Mouse (Mus musculus) lung, postnatal 0 days (tissue): Measurements from ENCODE around the gene Aes.

Source experiments
- CTCF ChIP-seq: IDR thresholded peaks from 2 replicates; pipeline ENCODE4 v1.5.1; 2016; ENCODE audit warnings: antibody characterized with exemption, mild to moderate bottlenecking
- EP300 ChIP-seq: IDR thresholded peaks from 2 replicates; pipeline ENCODE4 v1.6.1; 2016; ENCODE audit warnings: antibody characterized with exemption, mild to moderate bottlenecking, control low read depth

- no peak for TF ChIP-seq CTCF
- no peak for TF ChIP-seq EP300
Observed at GRCm38 (mm10) chr10:81513798-81514197, 45.5 kb upstream of the Aes start.
